Mouse (Mus musculus): ENCODE results near the gene Sos2. TPM values are rescaled to one million over a fixed set of nuclear protein-coding genes. Genes with fewer than 3 reads are reported as not detected.

The Sos2 gene
- total RNA-seq, 1 experiment from 2014 or later, result 83.1 TPM

DNA sequence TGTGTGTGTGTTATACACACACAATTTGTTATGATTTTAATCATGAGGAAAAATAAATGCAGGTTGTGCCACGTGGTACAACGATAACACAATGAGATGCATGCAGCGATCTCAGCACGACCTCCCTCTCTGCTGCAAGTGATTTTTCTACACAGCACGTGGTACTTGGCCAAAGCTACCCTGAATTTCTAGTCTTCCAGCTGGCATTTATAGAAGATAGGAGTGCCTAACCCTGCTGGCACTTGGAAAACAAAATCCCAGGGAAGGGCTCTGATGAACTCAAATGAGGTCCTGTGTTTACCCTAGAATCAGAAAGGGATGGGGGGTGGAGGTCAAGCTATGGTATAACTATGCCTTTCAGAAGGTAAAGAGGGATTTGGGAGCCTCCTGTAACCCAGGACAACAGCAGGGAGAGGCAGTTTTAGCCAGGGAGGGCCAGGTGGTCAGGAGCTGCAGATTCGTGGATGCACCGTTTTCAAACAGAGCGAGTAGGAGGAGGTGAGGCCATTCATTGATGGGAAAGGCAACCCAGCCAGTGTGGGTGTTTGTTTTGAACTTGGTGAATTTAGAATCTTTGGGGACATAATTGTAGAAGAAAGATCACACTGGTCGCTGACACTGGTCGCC, 144.9 kb downstream of the Sos2 start:
- no peak for ATAC-seq (ENCODE audit: extremely low read depth, insufficient number of reproducible peaks, low FRiP score, poor library complexity, severe bottlenecking)

Other genes starting within 250 kb of the Sos2 start
- gene Vcpkmt, start 98.8 kb downstream of the Sos2 start, total RNA-seq (2017), result 10.1 and 11.5 TPM in 2 replicates
- gene L2hgdh, start 43.0 kb upstream of the Sos2 start, total RNA-seq (2017), result 3.6 and 5.4 TPM in 2 replicates
- 6.8 and 11.5 TPM in 2 replicates for gene Atp5s, start 43.1 kb upstream of the Sos2 start, total RNA-seq (2017)
- 12.0 and 18.6 TPM in 2 replicates for gene Cdkl1, start 109.4 kb upstream of the Sos2 start, total RNA-seq (2017)
- gene Atl1, start 210.8 kb upstream of the Sos2 start, total RNA-seq (2017), result 1.5 and 2.2 TPM in 2 replicates
- 40.6 and 46.7 TPM in 2 replicates for gene Map4k5, start 211.3 kb upstream of the Sos2 start, total RNA-seq (2017)